Mouse (Mus musculus) C2C12 (cell line): ENCODE measurements around the gene Myof. TPM values are rescaled to one million over a fixed set of nuclear protein-coding genes. Genes with fewer than 3 reads are reported as not detected.

Source experiments
- H3K27me3 ChIP-seq: one replicate; pipeline ENCODE4 v1.6.1; 2011; ENCODE audit not compliant: control insufficient read depth, insufficient read depth, insufficient read length
- H3K36me3 ChIP-seq: one replicate; pipeline ENCODE4 v1.6.1; 2011; ENCODE audit not compliant: control insufficient read depth, insufficient read depth
- H3K4me3 ChIP-seq: one replicate; pipeline ENCODE4 v1.5.1; 2011; ENCODE audit warnings: mild to moderate bottlenecking, control low read depth; ENCODE audit not compliant: poor library complexity, insufficient read depth, severe bottlenecking
- H3K79me2 ChIP-seq: one replicate; pipeline ENCODE4 v1.6.1; 2011; ENCODE audit not compliant: control insufficient read depth, insufficient read depth
- H3K79me3 ChIP-seq: one replicate; pipeline ENCODE4 v1.6.1; 2011; ENCODE audit warnings: low read depth, control low read depth
- H3ac ChIP-seq: one replicate; pipeline ENCODE3; 2011; ENCODE audit warnings: low read depth; ENCODE audit not compliant: control insufficient read depth, insufficient read length
- CEBPB ChIP-seq: IDR thresholded peaks from one replicate; pipeline ENCODE4 v1.6.1; 2011; ENCODE audit warnings: low read depth, mild to moderate bottlenecking, control low read depth, moderate library complexity
- CTCF ChIP-seq: IDR thresholded peaks from one replicate; pipeline ENCODE4 v1.5.1; 2011; ENCODE audit not compliant: control insufficient read depth, insufficient read depth, insufficient read length
- FOSL1 ChIP-seq: IDR thresholded peaks from one replicate; pipeline ENCODE4 v1.8.0; 2011; ENCODE audit warnings: mild to moderate bottlenecking, low read length; ENCODE audit not compliant: poor library complexity, insufficient read depth, severe bottlenecking
- MAX ChIP-seq: IDR thresholded peaks from one replicate; pipeline ENCODE4 v1.6.1; 2011; ENCODE audit warnings: mild to moderate bottlenecking, control low read depth
- MYOD1 ChIP-seq: IDR thresholded peaks from one replicate; pipeline ENCODE4 v1.6.1; 2011; ENCODE audit warnings: low read depth; ENCODE audit not compliant: control insufficient read depth, insufficient read length
- MYOG ChIP-seq: IDR thresholded peaks from one replicate; pipeline ENCODE4 v1.6.1; 2011; ENCODE audit not compliant: control insufficient read depth, insufficient read length; ENCODE audit errors: extremely low read depth
- USF1 ChIP-seq: IDR thresholded peaks from one replicate; pipeline ENCODE4 v1.6.1; 2011; ENCODE audit warnings: low read depth, mild to moderate bottlenecking, control low read depth, moderate library complexity
- polyA plus RNA-seq: library from polyadenylated mRNA; unstranded; fragments of >200 nt; fragmentation: generic; extraction: Trizol; gene quantifications from one replicate; pipeline ENCODE4 v1.2.1, GENCODE M21; 2012; ENCODE audit warnings: missing spikeins

Myof gene
- polyA plus RNA-seq, 1 experiment: 125 TPM

DNA sequence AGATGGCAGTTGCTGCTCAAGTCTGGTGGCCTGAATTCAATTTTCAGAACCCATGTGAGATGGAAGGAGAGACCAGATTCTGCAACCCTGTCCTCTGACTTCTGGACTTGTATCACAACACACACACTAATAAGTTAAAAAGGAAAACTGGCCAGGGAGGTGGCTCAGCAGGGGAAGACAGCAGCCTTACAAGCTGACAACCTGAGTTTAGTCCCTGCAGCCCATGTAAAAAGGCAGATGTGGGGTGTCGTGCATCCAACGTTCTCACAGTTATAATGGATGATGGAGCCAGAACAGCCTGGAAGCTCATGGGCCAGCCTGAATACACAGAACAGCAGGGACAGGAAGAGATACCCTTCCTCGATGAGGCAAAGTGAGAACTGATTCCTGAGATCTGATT lies 38.0 kb upstream of the Myof start:
- TF ChIP-seq CEBPB (no peak), MYOD1 (no peak), MYOG (no peak), MAX (no peak), FOSL1 (no peak), CTCF (no peak), USF1 (no peak)
- H3K36me3 ChIP-seq: no peaks in the 10 kb centered on the region
- no peaks in the 10 kb centered on the region for H3K79me2 ChIP-seq
- H3ac ChIP-seq: no peak overlapping the region
- no peaks in the 10 kb centered on the region for H3K27me3 ChIP-seq
- no peaks in the 10 kb centered on the region for H3K79me3 ChIP-seq
- H3K4me3 ChIP-seq: no peak overlapping the region

DNA sequence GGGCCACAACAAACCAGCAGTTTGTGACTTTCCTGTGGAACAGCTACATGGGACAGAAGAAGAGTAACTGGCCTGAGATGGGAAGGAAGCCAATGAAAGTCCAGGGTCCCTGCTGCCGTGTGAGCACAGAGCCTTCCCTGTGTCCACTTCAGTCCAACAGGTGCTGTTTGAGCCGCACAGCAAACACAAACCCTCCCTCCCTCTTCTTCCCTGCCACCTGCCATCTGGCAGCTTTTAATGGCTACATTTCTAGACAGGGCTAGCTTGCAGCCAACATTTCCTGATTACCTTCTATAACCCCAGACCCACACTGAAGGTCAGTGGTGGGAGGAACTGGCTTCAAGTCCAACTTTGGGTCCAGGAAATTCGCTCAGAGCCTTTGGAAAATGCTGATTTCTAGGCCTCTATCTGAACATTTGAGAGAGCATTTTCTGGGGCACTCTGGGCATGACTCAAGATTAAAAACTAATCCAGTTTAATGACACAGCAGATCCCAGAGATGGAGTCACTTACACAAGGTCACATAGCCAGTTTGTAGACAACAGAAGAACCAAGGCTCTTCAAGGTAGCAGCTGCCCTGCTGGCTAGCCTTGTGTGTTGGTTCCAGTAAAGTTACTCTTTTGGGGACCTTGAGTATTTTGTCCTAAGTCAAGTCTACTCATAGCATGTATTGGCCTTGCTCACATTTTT lies 34.6 kb upstream of the Myof start:
- H3K79me3 ChIP-seq: no peaks in the 10 kb centered on the region
- no peak for TF ChIP-seq CTCF
- no peak for TF ChIP-seq CEBPB
- TF ChIP-seq MYOD1: no peak
- no peak for TF ChIP-seq MAX
- no peak for TF ChIP-seq MYOG
- no peaks in the 10 kb centered on the region for H3K79me2 ChIP-seq
- peaks cover 18% of the 10 kb centered on the region for H3K36me3 ChIP-seq
- H3K27me3 ChIP-seq: no peaks in the 10 kb centered on the region
- no peak overlapping the region for H3K4me3 ChIP-seq
- H3ac ChIP-seq: no peak overlapping the region

DNA sequence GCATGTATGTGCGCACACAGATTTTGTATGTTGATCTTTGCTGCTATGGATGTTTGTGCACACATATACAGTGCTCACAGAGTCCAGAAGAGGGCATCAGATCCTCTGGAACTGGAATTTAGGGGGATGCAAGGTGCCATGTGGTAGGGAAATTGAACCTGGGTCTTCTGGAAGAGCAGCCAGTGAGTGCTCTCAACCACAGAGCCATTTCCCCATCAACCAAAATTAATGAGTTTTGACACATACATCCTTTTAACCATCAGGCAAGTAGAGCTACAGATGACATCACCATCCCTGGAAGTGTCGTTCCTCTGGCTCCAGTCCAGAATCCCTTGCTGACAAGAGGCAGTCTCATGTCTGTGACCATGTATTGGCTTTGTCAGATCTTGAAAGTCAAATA lies 32.9 kb upstream of the Myof start:
- no peak overlapping the region for H3ac ChIP-seq

DNA sequence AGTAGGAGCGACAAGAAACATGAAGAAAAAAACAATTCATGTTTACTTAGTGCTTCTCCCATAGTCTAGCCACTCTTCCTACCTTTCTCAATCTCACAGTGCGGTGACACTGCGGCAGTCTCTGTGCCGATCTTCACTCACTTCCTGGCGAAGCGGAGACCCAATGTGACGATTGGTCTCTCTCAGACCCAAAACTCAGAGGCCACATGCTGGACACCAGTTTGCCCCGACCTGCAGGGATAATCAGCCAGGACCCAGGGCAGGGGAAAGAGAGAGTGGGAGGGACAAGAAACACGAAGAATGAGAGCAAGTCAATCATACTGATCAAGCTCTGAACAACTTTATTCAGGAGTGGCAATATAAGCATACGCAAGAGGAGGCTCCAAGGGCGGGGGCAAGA lies 31.7 kb upstream of the Myof start:
- no peaks in the 10 kb centered on the region for H3K79me3 ChIP-seq
- no peak overlapping the region for H3K4me3 ChIP-seq
- TF ChIP-seq USF1 (no peak), CTCF (no peak), CEBPB (no peak), FOSL1 (no peak), MYOD1 (no peak), MYOG (no peak), MAX (no peak)
- H3ac ChIP-seq: no peak overlapping the region
- H3K27me3 ChIP-seq: no peaks in the 10 kb centered on the region
- peaks cover 47% of the 10 kb centered on the region for H3K36me3 ChIP-seq
- no peaks in the 10 kb centered on the region for H3K79me2 ChIP-seq

More for the DNA sequence above, 32.9 kb upstream of the Myof start:
- Histone ChIP-seq H3K79me2 (no peaks in the 10 kb centered on the region), H3K4me3 (no peak overlapping the region), H3K79me3 (no peaks in the 10 kb centered on the region), H3K36me3 (peaks cover 35% of the 10 kb centered on the region), H3K27me3 (no peaks in the 10 kb centered on the region)
- TF ChIP-seq MAX (no peak), MYOD1 (no peak), MYOG (no peak), FOSL1 (no peak), CTCF (no peak), USF1 (no peak), CEBPB (no peak)

DNA sequence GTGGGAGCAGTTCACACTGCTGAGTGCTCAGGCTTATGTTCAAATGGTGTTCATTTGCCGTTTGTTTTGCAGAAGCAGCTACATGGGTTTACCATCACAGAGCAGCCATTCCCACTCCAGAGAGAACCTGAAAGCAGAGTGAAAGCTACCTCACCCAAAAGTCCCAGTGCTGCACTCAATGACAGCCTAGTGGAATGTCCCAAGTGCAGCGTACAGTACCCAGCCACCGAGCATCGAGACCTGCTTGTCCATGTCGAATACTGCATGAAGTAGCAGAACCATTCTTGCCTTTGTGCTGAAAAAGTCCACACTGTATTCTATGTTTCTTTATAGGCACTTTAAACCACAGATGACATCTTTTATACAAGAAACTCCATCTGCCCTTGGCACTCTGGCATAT lies 29.8 kb upstream of the Myof start:
- Histone ChIP-seq H3K4me3 (no peak overlapping the region), H3ac (no peak overlapping the region), H3K79me3 (no peaks in the 10 kb centered on the region), H3K79me2 (no peaks in the 10 kb centered on the region), H3K27me3 (no peaks in the 10 kb centered on the region), H3K36me3 (peaks cover 65% of the 10 kb centered on the region)
- TF ChIP-seq USF1 (no peak), MAX (no peak)

DNA sequence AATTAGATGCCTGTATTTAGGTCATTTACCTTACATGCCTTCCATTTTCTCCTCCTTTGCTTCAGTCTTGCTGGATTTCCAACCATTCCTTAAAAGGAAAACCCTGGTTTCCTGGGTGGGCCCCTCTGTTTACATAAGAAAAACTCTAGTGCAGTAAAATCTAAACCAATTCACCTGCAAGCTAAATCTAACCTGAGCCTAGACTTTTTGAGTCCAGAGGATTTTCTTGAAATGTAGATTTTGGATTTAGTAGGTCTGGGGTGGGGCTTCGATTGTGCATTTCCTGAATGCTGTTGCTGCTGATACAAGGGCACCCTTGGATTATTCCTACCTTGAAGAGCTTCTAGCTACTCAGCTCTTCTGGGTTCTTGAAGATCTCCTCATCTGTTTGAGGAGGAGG lies 20.7 kb upstream of the Myof start:
- TF ChIP-seq USF1: no peak
- no peak for TF ChIP-seq MYOG
- TF ChIP-seq FOSL1: no peak
- no peak for TF ChIP-seq MAX
- no peak for TF ChIP-seq CEBPB
- TF ChIP-seq CTCF: no peak
- no peak for TF ChIP-seq MYOD1
- H3K79me3 ChIP-seq: peaks cover 3% of the 10 kb centered on the region
- no peak overlapping the region for H3K4me3 ChIP-seq
- peaks cover 91% of the 10 kb centered on the region for H3K36me3 ChIP-seq
- no peak overlapping the region for H3ac ChIP-seq
- H3K79me2 ChIP-seq: no peaks in the 10 kb centered on the region
- no peaks in the 10 kb centered on the region for H3K27me3 ChIP-seq
